Mouse (Mus musculus) layer of hippocampus, adult 18-20 months (tissue): ENCODE measurements around the gene Haus3. TPM values are rescaled to one million over a fixed set of nuclear protein-coding genes. Genes with fewer than 3 reads are reported as not detected.

ENCODE experiments used
- DNase-seq, 2 experiments: peaks; one replicate each; pipeline ENCODE4 v3.0.0; 2022; ENCODE audit warnings: low spot score in 2 of 2
- long read RNA-seq: library from polyadenylated mRNA; stranded (forward); transcript quantifications from one replicate; pipeline ENCODE4 v2.0.0, GENCODE M21; 2021
- total RNA-seq, 2 experiments: library from RNA; stranded (reverse); gene quantifications; 2 replicates each; pipeline ENCODE4 v1.2.3; 2021

The Haus3 gene
- total RNA-seq: 1 to 10 TPM; 6.3 to 7.5 TPM
- long read RNA-seq, partial matches to known transcripts: 1 of 5 reads
- long read RNA-seq, other reads (novel, unspliced or antisense): 1 of 5 reads

DNA sequence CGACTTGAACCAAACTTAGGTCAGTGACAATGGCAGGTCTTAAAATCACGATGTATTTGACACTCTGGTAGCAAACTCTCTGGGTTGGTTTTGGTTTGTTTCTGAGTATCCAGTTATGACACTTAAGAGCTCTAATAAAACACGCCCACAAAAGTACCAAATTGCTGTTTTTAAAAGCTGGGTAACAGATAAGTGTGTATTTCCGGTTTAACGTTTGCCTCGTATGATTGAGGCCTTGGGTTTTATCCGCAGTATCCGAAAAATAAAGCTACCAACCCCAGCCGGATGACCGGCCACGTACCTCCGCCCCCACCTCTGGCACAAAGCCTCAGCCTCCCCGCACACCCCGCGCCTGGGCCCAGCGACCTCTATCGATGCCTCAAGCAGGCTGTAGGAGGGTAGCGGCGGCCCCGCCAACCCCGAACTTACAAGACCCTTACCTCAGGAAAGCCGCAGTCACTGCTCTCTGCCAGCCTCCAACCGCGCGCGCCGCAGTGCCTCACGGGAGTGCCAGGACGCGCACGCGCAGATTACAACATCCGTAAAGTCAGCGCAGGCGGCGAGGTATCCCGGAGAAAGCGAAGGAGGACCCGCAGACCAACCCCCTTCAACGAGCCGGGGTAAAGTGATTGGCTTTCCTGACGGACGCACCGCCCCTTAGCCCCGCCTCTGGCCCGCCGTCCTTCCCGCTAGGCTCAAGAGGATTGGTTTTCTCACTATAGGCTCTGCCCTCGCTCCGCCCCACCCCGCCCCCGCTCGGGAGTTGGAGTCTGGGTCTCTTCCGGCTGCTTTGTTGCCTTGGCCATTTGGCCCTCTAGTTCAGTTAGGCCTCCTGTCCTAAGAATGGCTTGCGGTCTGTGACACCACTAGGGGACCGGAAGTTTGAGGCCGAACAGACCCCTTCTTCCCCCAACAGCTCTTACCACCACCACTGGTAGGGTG, at the start of gene Haus3, which contains the start of gene Poln:
Gene Haus3, minus strand, starts transcription at position 578 of the 942 bp plus-strand sequence.
Gene Poln, minus strand, starts transcription at position 499 of the 942 bp plus-strand sequence.
- peak; percentile 97 to 98 for DNase-seq

- DNase-seq: no peak
Measured at GRCm38 (mm10) chr5:34218672-34219071, 49.3 kb upstream of the Haus3 start.

GRCm38 (mm10) chr5:34217756-34218155, 48.4 kb upstream of the Haus3 start:
- no peak for DNase-seq

DNA sequence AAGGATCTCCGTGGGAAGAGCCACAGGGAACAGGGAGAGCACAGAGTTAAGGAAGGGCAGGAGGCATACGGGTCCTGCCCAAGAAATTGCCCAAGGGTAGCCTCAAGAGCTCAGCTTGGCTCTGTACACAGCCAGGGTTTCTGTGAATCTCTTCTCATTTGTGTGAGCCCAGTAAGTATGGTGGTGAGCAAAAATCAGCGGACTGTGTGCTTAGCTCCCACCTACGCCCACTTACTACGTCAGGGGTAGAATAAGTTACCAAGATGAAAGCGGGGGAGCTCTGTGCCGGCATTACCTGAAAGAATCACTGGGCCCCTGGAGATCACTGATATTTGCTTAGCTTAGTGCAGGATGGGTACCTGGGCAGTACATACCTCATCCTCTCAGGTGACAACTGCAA, 46.7 kb upstream of the Haus3 start:
- DNase-seq: no peak

DNA sequence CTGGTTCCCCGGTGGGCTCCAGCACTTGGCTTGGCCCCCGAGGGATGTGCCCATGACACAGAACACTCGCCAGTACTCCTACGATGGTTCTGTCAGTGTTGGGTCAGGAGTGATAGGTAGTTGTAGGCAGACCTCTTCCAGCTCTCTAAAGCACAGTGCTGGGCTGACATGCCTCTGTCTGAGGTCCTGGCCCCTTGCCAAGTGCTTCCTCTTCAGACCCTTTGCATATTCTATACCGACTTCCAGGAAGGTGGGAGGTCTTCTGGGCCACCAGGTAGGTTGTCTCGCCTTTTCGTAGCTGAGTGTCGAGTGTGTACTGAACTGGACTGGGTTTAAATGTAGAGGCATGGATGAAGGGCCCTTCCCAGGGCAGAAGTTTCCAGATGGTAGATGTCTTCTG, 44.3 kb upstream of the Haus3 start:
- no peak for DNase-seq

- DNase-seq: peak; percentile 59 to 89
Measured at GRCm38 (mm10) chr5:34210279-34210678, 41.0 kb upstream of the Haus3 start.

DNA sequence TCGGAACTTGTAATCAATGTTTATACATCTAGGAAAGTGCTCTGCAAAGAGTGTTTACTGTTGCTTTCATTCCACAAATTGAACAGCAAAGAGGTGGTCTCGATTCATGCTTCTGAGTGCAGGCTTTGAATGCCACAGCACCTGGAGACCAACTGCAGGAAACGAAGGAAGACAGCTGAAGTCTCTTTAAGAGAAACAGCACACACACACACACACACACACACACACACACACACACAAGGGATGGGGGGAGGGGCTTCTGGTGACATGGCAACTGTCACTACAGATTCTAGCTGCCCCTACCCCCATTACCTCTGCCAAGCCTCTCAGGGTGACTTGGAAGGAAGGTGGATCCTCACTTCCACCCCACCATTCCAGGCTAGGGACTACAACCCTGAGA, 38.2 kb upstream of the Haus3 start:
- no peak for DNase-seq

- no peak for DNase-seq
Measured at GRCm38 (mm10) chr5:34205788-34206187, 36.5 kb upstream of the Haus3 start.

- no peak for DNase-seq
Measured at GRCm38 (mm10) chr5:34204911-34205310, 35.6 kb upstream of the Haus3 start.

GRCm38 (mm10) chr5:34202006-34202405, 32.7 kb upstream of the Haus3 start:
- DNase-seq: no peak

GRCm38 (mm10) chr5:34201396-34201795, 32.1 kb upstream of the Haus3 start:
- DNase-seq: no peak

DNA sequence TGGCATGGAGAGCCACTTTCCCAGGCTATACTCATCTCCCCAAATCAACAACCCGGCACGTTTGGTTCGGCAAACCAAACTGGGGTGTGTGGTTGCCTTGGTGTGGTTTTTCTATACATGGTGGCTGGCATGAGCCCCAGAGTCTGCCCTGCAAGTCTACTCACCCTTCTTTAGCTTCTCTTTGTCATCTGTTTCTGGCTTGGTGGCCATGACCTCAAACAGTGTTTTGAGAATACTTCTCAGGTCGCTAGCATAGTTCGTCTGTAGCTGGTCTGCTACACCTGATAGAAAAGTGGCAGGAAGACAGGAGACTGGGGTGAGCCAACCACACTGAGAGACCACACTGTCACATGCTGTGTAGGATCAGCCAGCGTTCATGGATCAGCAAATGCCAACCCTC, 29.3 kb upstream of the Haus3 start:
- no peak for DNase-seq

DNA sequence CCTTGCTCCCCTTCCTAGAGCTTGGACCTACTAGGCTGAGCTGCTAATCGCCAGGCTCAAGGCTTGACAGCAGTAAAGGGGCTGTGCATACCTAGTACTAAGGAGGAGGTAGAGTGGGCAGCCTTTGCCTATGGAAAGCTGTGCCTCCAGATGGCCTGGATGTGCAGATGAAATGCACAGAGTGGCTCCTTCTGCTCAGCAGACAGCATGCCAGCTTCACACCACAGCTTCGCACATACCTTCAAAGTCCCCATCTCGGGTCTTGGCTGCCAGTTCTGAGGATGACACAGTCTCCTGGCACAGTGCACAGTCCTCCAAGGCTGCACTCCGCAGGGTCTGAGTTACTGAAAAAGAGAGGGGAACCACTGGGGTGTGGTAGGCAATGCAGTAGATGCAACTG, 27.9 kb upstream of the Haus3 start:
- DNase-seq: peak; percentile 63 to 71

DNA sequence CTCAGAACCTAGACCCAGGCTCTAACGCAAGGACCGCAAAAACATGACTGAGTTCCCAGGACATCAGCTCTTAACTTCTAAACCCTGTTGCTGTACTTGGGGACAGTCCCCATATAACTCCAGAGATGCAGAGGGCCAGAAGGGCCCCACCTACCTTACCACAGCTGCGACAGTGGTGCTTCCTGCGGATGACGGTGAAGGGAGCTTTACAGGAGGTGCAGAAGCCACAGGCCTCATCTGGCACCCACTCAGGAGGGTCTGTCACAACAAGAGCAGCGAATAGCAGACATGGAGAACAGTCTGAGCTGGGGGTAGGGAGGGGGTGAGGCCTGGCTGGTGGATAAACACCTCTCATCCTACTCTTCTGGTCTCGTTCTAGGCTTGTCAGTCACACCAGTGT, 27.1 kb upstream of the Haus3 start:
- no peak for DNase-seq

DNA sequence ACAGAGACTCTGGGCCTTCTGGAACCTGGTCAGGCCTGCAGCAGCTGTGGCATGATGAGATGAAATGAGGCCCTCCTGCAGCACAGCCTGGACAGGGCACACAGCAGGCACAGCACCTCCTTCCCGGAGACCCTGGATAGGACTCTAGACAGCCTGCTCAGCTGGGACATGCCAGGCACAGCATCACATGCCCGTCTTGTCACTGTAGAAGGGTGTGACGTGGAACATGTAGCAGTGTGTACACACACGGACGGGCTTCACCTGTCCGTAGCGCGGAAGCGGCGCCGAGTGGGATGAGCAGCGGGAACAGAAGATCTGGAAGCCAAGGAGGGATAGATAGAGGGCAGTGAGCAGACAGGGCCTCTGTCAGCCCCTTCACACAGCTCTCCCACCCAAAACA, 26.5 kb upstream of the Haus3 start:
- DNase-seq: no peak

- no peak for DNase-seq
Measured at GRCm38 (mm10) chr5:34194975-34195662, 25.8 kb upstream of the Haus3 start.

GRCm38 (mm10) chr5:34194426-34194825, 25.1 kb upstream of the Haus3 start:
- DNase-seq: no peak

GRCm38 (mm10) chr5:34191843-34192242, 22.5 kb upstream of the Haus3 start:
- peak in 1 of 2 experiments; percentile 57 for DNase-seq

DNA sequence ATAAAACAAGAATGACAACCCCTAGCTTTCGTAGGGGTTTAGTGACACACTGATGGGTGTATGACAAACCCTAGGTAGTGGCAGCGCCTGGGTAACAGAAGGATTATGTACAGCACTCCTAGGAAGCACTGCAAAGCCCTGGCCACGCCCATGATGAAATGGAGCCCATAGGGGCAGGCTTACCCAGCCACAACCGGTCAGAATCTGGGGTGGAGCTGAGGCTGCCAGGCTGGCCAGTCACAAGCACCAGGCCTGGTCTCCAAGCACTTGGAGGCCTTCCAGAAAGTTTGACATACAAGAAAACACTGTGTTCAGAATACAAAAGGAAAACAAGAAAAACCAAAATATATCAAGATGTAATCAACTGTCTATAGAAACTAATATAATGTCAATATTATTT, 21.7 kb upstream of the Haus3 start:
- DNase-seq: peak in 1 of 2 experiments; percentile 52

DNA sequence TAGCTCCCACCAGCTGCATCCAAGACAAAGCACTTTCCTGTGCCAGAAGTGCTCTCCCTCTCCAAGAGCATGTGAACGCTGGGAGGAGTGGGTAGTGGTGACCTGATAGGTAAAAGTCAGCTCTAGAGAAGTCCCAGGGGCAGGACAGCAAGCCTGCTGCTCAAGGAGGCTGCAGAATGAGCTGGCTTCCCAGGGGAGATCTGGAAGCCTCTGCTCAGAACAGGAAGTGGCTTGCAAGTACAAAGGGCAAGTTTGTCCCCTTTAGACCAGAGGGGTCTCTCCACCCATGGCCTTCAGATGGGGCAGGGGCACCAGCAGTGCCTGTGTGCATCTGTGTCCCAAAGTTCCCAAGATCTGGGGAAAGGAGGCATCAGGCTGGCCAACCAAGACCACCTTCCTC, 20.2 kb upstream of the Haus3 start:
- DNase-seq: no peak

DNA sequence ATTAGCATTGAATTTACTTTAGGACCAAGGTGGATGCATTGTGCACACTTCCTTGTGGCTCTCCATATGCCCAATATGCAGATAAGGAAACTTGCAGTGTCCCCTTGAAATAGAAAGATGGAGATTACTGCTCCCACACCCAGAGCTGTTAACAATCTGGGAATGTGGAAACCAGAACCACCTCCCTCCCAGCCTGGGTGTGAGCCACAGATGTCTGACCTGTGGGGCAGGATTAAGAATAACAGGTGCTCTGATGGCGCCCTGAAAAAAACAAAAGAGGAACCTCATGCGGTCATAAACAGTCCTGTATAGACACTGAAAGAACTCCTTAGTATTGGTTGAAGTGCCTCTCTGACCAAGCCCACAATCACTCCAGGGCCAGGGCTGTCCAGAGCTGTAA, 19.5 kb upstream of the Haus3 start:
- DNase-seq: no peak
